Mouse (Mus musculus): Measurements from ENCODE around the gene Cilp2.

DNA sequence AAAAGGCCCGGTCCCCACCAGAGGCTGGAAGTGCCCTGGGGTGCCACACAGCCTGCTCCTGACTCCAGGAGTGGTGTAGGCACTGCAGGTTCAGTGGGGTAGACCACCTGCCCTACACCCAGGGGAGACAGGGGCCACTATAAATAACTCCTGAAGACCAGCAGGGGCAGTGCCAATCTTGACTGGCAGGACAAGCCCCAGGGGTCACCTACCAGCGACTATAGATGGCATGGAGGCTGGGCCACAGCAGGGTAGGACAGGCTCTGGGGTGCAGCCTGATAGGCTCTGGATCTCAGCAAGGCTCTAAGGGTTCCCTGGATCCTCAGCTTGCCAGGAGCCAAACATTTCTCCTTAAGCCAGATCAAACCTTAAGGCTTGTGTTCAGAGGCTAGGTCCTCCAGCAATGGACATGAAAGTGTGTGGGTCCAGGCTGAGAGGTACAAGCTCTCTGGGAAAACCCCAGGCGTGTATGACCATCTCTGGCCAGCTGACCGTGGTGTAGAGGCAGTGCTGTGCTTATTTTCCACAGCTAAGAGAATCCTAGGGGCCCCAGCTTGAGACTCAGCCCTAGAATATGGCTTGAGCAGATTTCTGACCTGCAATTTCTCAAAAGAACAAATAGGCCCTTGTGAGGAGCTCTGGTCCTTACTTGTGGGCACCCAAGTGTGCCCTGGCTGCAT is 8.4 kb upstream of the Cilp2 start:
- TF ChIP-seq POLR2A (IDR thresholded peaks at IDR 0.05; ENCODE audit: extremely low read depth, insufficient read depth, low read length) = no peak
- no peak for TF ChIP-seq CTCF (IDR thresholded peaks at IDR 0.05; ENCODE audit: low read depth, low read length)

Measured in liver, adult 2 months (tissue).